Mouse (Mus musculus) olfactory bulb, adult 2 months (tissue): ENCODE measurements around the gene Sema3a.

Experiments
- CTCF ChIP-seq: fragments of 200-500 bp; IDR thresholded peaks from 2 replicates; pipeline ENCODE4 v1.5.1; 2012; ENCODE audit warnings: low read depth, mild to moderate bottlenecking, low read length, moderate library complexity; ENCODE audit not compliant: insufficient read depth
- POLR2A ChIP-seq: fragments of 200-500 bp; IDR thresholded peaks from 2 replicates; pipeline ENCODE4 v1.6.1; 2012; ENCODE audit warnings: mild to moderate bottlenecking, low read depth, low read length, moderate library complexity; ENCODE audit not compliant: insufficient read depth

DNA sequence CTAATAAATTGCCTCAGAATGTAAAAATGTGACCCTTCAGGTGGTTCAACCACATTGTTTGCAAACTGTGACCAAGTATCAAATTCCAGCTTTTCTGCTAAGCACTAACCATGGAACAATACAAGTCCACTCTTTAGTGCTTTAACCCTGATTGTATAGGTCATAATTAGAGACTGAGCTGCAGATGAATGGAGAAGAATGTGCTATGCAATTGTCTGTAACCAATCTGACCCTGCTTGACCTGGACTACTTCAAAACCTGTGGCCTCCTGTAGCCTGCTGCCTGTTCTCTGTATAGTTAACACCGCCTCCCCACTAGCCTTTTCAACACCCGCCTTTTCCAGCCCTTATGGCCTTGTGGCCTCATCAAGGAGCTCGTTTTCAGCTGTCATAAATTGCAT is 72.7 kb downstream of the Sema3a start:
- TF ChIP-seq CTCF (no peak), POLR2A (no peak)
